Mouse (Mus musculus) forebrain, embryonic 16.5 days (tissue): ENCODE measurements around the gene Cnp. TPM values are rescaled to one million over a fixed set of nuclear protein-coding genes. Genes with fewer than 3 reads are reported as not detected.
"Not testable (repeated sequence)": the region's sequence is repeated elsewhere in the genome, so short reads cannot be mapped to it uniquely, and the experiment has no call there.

Experiments
- ATAC-seq: fragments of 200-750 bp; cut with Nextera tagmentation; 2 replicates; pipeline ENCODE4 v1.8.0; 2017; ENCODE audit warnings: mild to moderate bottlenecking, moderate library complexity
- H3K27ac ChIP-seq: fragments of 300-500 bp; sonication (generic); 2 replicates; pipeline ENCODE4 v1.5.1; 2014; ENCODE audit warnings: low read length, control low read depth
- H3K27me3 ChIP-seq: fragments of 300-500 bp; sonication (generic); replicated peaks from 2 replicates; pipeline ENCODE4 v1.6.1; 2014; ENCODE audit warnings: low read length; ENCODE audit not compliant: control insufficient read depth, insufficient read depth
- H3K36me3 ChIP-seq: fragments of 300-500 bp; sonication (generic); 2 replicates; pipeline ENCODE4 v1.6.1; 2014; ENCODE audit not compliant: control insufficient read depth, insufficient read depth
- H3K4me1 ChIP-seq: fragments of 300-500 bp; sonication (generic); replicated peaks from 2 replicates; pipeline ENCODE4 v1.6.1; 2014; ENCODE audit warnings: low read length; ENCODE audit not compliant: control insufficient read depth, insufficient read depth
- H3K4me2 ChIP-seq: fragments of 300-500 bp; sonication (generic); 2 replicates; pipeline ENCODE4 v1.6.1; 2014; ENCODE audit warnings: mild to moderate bottlenecking, low read length, control low read depth
- H3K4me3 ChIP-seq: fragments of 300-500 bp; sonication (generic); replicated peaks from 2 replicates; pipeline ENCODE4 v1.5.1; 2014; ENCODE audit warnings: mild to moderate bottlenecking, low read length, control low read depth
- H3K9ac ChIP-seq: fragments of 300-500 bp; sonication (generic); replicated peaks from 2 replicates; pipeline ENCODE4 v1.6.1; 2014; ENCODE audit warnings: low read depth, low read length, control low read depth
- H3K9me3 ChIP-seq: fragments of 300-500 bp; sonication (generic); 2 replicates; pipeline ENCODE4 v1.6.1; 2016; ENCODE audit warnings: low read length; ENCODE audit not compliant: control insufficient read depth
- WGBS: fragments of 180-500 bp; shearing (Covaris S2); extraction: QIAGEN DNeasy Blood & Tissue Kit; methylation state at CpG from one replicate; pipeline ENCODE4 v1.1.7; 2014; 5-methylcytosine and 5-hydroxymethylcytosine counted together
- polyA plus RNA-seq: library from polyadenylated mRNA; unstranded; fragments of >200 nt; fragmentation: Nextera tagmentation; extraction: Ambion mirVana; gene quantifications from 2 replicates; pipeline ENCODE4 v1.2.1, GENCODE M21; 2015

Cnp gene
- polyA plus RNA-seq, 1 experiment from 2014 or later, result 29.8 TPM

GRCm38 (mm10) chr11:100534821-100535220 lies 39.9 kb upstream of the Cnp start:
- not testable (repeated sequence) for H3K4me2 ChIP-seq, H3K27ac ChIP-seq, H3K4me3 ChIP-seq, ATAC-seq, H3K27me3 ChIP-seq, H3K4me1 ChIP-seq, H3K36me3 ChIP-seq, H3K9ac ChIP-seq, H3K9me3 ChIP-seq
- WGBS, result 87% methylated on average over 6 of the region's 6 CpGs

DNA sequence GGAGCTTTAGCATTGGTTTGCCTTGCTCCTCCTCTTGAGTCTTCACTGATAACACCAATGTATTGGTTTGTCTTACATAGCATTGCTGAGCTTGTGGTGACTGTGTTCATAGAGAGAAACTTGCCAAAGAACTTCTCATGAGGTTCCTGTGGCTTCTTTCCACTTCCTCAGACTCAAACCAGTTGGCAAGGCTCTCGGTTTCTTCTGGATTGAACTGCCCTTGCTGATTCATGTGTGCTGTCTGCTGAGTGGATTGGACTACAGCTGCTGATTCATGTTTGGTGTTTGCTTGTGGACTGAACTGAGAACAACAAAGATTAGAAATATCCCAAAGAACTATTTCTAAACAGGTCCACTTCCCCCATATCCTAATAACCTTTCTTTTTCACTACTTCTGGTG lies 38.7 kb upstream of the Cnp start:
- no peak for ATAC-seq
- 74% methylated on average over 1 of the region's 1 CpGs for WGBS
- Histone ChIP-seq H3K27me3 (no peaks in the 10 kb centered on the region), H3K27ac (no peak overlapping the region), H3K4me3 (no peak overlapping the region), H3K9me3 (no peaks in the 10 kb centered on the region; the same call in 1 of the 2 replicates), H3K9ac (no peak overlapping the region), H3K4me2 (no peak overlapping the region), H3K4me1 (no peaks in the 10 kb centered on the region), H3K36me3 (no peaks in the 10 kb centered on the region)

DNA sequence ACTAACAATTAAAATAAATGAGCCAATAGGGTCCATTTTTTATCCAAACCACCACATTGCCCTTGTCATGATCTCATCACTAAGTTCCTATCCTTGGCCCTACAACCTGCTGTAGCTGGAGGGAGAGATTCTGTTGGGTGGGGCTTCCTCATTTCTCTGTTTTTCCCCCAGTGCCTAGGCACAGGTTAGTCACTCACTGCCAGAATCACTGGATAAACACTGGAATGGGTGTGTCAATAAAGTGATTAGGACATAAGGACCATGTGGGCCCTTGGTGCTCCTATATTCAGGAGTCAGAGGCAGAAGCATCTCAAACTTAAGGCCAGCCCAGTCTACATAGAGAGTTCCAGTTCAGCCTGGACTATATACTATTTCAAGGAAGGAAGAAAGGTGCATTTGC lies 38.2 kb upstream of the Cnp start:
- no peak for ATAC-seq
- H3K9me3 ChIP-seq, result no peaks in the 10 kb centered on the region; the same call in 1 of the 2 replicates
- no peak overlapping the region for H3K4me3 ChIP-seq

GRCm38 (mm10) chr11:100540966-100541365 lies 33.7 kb upstream of the Cnp start:
- no peaks in the 10 kb centered on the region for H3K36me3 ChIP-seq
- 65% methylated on average over 6 of the region's 6 CpGs for WGBS
- ATAC-seq, result no peak
- H3K4me3 ChIP-seq, result no peak overlapping the region
- H3K4me1 ChIP-seq, result peaks cover 8% of the 10 kb centered on the region
- no peaks in the 10 kb centered on the region for H3K9me3 ChIP-seq
- no peaks in the 10 kb centered on the region for H3K27me3 ChIP-seq
- no peak overlapping the region for H3K9ac ChIP-seq
- H3K4me2 ChIP-seq, result no peak overlapping the region
- H3K27ac ChIP-seq, result no peak overlapping the region

More for the DNA sequence above, 38.2 kb upstream of the Cnp start:
- Histone ChIP-seq H3K4me2 (no peak overlapping the region), H3K27ac (no peak overlapping the region), H3K9ac (no peak overlapping the region), H3K36me3 (no peaks in the 10 kb centered on the region), H3K4me1 (no peaks in the 10 kb centered on the region), H3K27me3 (no peaks in the 10 kb centered on the region)

- Histone ChIP-seq H3K36me3 (no peaks in the 10 kb centered on the region), H3K9ac (no peak overlapping the region), H3K27me3 (no peaks in the 10 kb centered on the region), H3K4me3 (no peak overlapping the region), H3K4me2 (no peak overlapping the region), H3K27ac (no peak overlapping the region), H3K4me1 (peaks cover 10% of the 10 kb centered on the region), H3K9me3 (no peaks in the 10 kb centered on the region)
- no peak for ATAC-seq
- 76% methylated on average over 2 of the region's 2 CpGs for WGBS
Measured at GRCm38 (mm10) chr11:100541577-100541976, 33.1 kb upstream of the Cnp start.

DNA sequence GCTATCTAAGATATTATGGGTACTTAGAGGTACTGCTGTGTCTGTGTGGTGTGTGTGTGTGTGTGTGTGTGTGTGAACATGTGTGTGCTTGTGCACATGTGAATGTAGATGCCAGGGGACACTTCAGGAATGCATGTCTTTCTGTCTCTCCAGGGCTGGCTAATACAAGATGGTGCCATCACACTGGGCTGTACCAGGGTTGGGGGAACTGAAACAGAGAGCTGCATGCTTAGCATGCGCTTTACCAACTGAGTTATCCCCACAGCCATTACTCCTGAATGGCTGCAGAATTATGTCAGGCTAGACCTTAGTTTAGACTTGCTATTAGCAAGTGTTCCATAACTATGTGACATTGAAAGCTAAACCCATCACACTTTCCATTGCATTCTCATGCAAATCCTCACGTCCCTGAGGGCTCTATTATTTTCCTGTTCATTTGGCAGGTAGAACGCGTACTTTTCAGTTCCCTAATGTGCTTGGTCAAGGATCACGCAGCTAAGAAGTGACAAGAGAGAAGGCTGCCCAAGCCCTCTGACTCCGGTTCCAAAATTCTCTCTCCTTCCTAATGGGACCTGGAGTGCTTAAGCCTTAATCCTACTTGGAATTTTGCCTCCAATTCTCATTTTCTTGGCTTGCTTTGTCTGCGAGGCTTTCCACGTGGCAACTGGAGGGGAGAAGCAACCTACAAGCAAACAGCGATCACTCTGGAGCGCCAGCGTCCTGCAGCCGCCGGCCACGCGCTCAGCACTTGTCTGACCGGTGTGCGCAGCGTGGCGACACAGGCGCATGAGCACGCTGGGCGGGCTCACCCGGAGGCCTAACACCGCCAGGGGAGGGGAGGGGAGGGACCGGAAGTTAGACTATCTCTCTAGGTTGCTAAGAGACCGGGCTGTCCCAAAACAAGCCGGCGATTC lies 29.6 kb upstream of the Cnp start, which contains the start of gene Ttc25:
Gene Ttc25 (plus strand): TSS at position 776 of the 914 bp plus-strand sequence.
- WGBS, result 3% methylated on average over 28 of the region's 28 CpGs
- H3K9ac ChIP-seq, result peak within 1 kb of the TSS; percentile 61
- no peaks in the 10 kb centered on the region for H3K27me3 ChIP-seq
- H3K36me3 ChIP-seq, result no peaks in the 10 kb centered on the region
- no peaks in the 10 kb centered on the region for H3K9me3 ChIP-seq
- ATAC-seq, result peak; percentile 99
- H3K4me2 ChIP-seq, result peak within 1 kb of the TSS; percentile 84
- H3K27ac ChIP-seq, result peak within 1 kb of the TSS; percentile 62
- peaks cover 10% of the 10 kb centered on the region for H3K4me1 ChIP-seq
- H3K4me3 ChIP-seq, result peak within 1 kb of the TSS; percentile 51

DNA sequence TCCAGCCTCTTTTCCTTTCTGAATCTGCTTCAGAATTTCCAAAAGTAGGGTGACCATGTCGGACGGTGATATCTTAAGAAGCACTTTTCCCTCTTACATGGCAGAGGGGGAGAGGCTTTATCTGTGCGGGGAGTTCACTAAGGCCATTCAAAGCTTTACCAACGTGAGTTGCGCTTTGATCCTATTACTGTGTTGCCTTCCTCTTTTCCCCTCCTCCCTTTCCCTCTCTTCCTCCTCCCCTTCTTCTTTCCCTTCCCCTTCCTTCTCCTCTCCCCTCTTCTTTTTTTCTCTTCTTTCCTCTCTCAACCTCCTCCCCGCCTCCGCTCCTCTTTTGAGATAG lies 29.0 kb upstream of the Cnp start:
- peak; percentile 12; the same call in 1 of the 2 replicates for ATAC-seq
- 22% methylated on average over 7 of the region's 7 CpGs for WGBS

GRCm38 (mm10) chr11:100546955-100547354 lies 27.7 kb upstream of the Cnp start:
- H3K9me3 ChIP-seq, result no peaks in the 10 kb centered on the region
- peaks cover 10% of the 10 kb centered on the region for H3K4me1 ChIP-seq
- 85% methylated on average over 6 of the region's 6 CpGs for WGBS
- ATAC-seq, result no peak
- H3K4me3 ChIP-seq, result no peak overlapping the region
- no peak overlapping the region for H3K27ac ChIP-seq
- H3K36me3 ChIP-seq, result no peaks in the 10 kb centered on the region
- H3K27me3 ChIP-seq, result no peaks in the 10 kb centered on the region
- H3K4me2 ChIP-seq, result no peak overlapping the region
- H3K9ac ChIP-seq, result no peak overlapping the region

More for the DNA sequence above, 29.0 kb upstream of the Cnp start:
- Histone ChIP-seq H3K9ac (peak overlapping the region; percentile 61), H3K9me3 (no peaks in the 10 kb centered on the region), H3K27ac (no peak overlapping the region), H3K36me3 (no peaks in the 10 kb centered on the region), H3K4me2 (peak overlapping the region; percentile 84), H3K4me3 (peak overlapping the region; percentile 51), H3K4me1 (peaks cover 10% of the 10 kb centered on the region), H3K27me3 (no peaks in the 10 kb centered on the region)

DNA sequence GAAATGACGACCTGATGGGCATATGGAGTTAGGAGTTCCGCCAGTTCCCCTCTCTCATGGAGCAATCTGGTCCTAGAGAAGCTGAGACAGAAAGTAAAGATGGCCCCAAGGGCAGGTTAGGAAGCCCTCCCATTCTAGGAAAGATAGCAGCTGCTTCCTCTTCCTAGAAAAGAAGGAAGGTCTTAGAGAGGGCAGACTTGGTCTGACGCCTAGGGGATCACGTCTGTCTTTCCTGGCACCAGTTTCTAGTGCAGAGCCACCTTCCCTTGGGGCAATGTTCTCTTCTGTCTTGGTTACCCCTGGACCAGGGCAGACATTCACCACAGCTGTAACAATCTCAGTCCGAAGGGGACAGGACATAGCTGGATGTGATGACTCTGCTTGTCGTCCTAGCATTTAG lies 26.6 kb upstream of the Cnp start:
- no peak overlapping the region for H3K9ac ChIP-seq
- H3K4me2 ChIP-seq, result no peak overlapping the region
- no peaks in the 10 kb centered on the region for H3K9me3 ChIP-seq
- no peak overlapping the region for H3K27ac ChIP-seq
- H3K36me3 ChIP-seq, result no peaks in the 10 kb centered on the region
- 80% methylated on average over 6 of the region's 6 CpGs for WGBS
- no peak overlapping the region for H3K4me3 ChIP-seq
- H3K4me1 ChIP-seq, result peaks cover 10% of the 10 kb centered on the region
- no peaks in the 10 kb centered on the region for H3K27me3 ChIP-seq
- no peak for ATAC-seq
